Mouse (Mus musculus): ENCODE results near the gene Dcp1b.
"Not testable (repeated sequence)": the region's sequence is repeated elsewhere in the genome, so short reads cannot be mapped to it uniquely, and the experiment has no call there.

The Dcp1b gene

DNA sequence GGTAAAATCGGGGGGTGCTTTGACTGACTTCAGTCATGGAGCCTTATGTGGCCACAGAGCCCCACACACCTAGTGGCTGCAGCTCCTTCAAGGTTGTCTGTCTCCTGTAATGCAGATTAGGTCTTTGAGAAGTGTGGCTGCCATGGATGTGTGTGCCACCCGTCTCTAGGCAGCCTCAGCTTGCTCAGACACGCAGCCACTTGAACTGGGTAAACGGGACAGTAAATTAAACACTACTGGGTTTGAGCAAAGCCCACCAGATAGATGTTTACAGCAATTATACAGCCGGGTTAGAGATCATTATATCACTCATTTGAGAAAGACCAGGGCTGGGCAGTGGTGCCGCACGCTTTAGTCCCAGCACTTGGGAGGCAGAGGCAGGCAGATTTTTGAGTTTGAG lies 19.5 kb downstream of the Dcp1b start:
- no peak for DNase-seq (ENCODE audit: low spot score in 2 of 2)

- no peak for DNase-seq (ENCODE audit: low spot score in 2 of 2)
Observed at GRCm38 (mm10) chr6:119196382-119197305, 21.6 kb downstream of the Dcp1b start, which contains the start of gene Cacna1c. TSS of gene Cacna1c (minus strand) at chr6:119196418.

GRCm38 (mm10) chr6:119198534-119199273 lies 23.7 kb downstream of the Dcp1b start:
- no peak for DNase-seq (ENCODE audit: low spot score in 2 of 2)

- DNase-seq (ENCODE audit: low spot score in 2 of 2), result no peak
Observed at GRCm38 (mm10) chr6:119199274-119199879, 24.3 kb downstream of the Dcp1b start.

- no peak for DNase-seq (ENCODE audit: low spot score in 2 of 2)
Observed at GRCm38 (mm10) chr6:119200362-119200761, 25.3 kb downstream of the Dcp1b start.

DNA sequence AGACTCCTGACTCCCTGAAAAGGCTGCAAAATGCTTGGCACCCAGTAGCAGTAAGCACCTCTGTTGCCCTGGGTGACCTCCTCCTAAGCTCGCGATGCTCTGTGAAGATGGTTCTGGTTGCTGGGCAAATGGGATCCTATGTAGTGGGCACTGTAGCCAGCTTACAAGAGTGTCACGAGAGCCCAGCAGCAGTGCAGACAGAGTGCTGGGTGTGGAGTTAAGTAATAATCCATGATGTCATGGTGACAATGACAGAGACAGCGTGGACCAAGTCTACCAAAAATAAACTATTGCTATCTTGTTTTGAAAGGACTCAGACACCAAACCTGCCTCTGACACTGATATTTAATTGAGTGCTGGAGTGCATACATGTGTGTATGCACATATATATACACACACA lies 26.5 kb downstream of the Dcp1b start:
- DNase-seq (ENCODE audit: low spot score in 2 of 2), result no peak

DNA sequence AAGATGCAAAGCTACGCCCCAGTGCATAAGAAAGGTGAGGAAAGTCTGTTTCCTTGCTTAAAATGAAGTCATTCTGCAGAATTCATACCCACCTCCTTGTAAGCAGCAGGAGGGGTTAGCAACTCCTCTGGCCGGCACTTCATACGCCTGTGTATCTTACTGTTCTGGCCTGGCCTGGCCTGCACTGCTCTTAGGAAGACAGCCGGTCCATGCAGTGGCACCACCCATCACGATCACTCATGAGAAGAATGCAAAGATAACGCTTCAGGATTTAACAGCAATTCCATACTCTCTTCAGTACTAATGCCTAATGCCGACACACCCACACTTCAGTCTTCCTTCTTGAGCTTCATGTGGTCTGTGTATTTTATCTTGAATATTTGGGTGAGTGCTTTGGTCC lies 29.2 kb downstream of the Dcp1b start:
- no peak for DNase-seq (ENCODE audit: low spot score in 2 of 2)

- DNase-seq (ENCODE audit: low spot score in 2 of 2), result no peak
Observed at GRCm38 (mm10) chr6:119204915-119205314, 29.9 kb downstream of the Dcp1b start.

GRCm38 (mm10) chr6:119206006-119206405 lies 31.0 kb downstream of the Dcp1b start:
- not testable (repeated sequence) for DNase-seq (ENCODE audit: low spot score in 2 of 2)

DNA sequence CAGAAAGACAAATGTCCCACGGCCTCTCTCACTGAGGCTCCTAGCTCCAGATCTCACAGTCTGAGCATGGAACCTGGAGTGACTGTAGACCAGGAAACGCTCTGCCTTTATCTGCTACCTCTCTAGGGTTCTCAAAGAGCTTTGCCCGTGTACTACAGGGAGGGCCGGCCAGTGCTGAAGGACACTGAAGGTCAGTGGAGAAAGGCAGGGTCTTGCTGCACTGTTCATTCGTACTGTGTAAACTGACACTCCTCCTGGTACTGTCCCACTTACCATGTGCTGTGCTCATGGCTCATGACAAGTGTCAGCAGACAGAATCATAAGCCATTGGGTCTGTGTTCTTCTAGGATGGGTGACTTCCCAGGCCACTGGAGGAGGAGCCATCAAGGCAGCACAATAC lies 38.3 kb downstream of the Dcp1b start:
- no peak for DNase-seq (ENCODE audit: low spot score in 2 of 2)

DNA sequence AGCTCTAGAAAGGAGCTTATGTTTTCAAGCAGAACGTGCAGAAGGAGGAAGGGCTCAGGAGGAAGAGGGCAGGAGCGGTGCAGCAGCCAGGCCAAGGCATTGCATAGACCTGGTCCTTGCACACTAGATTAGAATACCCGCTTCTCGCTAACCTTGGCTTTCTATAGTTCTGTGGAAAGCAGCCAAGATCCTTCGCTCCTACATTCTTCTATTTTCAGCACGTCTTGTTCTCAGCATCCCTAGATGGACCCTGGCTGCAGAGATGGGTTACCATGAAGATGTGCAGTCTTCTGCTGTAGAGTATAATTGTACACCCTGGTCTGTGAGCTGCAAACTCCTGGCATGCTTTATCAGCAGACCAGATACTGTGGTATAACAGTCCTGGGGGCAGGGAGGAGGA lies 39.1 kb downstream of the Dcp1b start:
- DNase-seq (ENCODE audit: low spot score in 2 of 2), result no peak

- DNase-seq (ENCODE audit: low spot score in 2 of 2), result no peak
Observed at GRCm38 (mm10) chr6:119215040-119215613, 40.1 kb downstream of the Dcp1b start.

- no peak for DNase-seq (ENCODE audit: low spot score in 2 of 2)
Observed at GRCm38 (mm10) chr6:119217661-119218060, 42.6 kb downstream of the Dcp1b start.

GRCm38 (mm10) chr6:119218591-119218990 lies 43.5 kb downstream of the Dcp1b start:
- peak in 1 of 2 experiments; percentile 1 for DNase-seq (ENCODE audit: low spot score in 2 of 2)

DNA sequence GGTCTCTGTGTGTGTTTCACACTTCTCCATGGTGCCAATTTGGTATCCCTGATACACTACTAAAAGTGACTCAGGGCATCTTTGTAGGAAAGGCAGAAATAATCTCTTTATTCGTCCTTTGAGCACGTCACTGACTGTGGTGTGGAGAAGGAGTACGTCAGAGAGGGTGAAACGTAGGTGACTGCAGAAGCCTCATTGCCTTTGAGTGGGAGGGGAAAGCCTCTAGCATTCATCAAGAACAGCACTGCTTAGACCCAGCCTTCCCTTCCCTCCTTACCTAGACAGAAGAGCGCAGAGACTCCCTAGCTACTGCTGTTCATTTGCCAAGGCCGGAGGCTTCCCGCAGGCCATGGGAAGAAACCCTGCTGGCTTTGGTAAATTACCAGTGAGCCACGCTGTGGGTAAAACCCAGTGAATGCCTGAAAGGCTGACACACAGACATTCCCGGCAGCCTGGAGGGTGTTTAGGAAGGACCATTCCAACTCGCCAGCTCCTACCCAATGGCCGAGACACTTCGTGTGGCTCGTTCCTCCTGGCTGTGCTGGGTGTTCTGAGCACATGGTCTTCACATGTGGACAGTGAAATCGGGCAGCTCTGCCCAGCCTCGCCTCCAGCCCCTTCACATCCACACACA lies 44.3 kb downstream of the Dcp1b start:
- DNase-seq (ENCODE audit: low spot score in 2 of 2), result no peak

- peak in 1 of 2 experiments; percentile 57 for DNase-seq (ENCODE audit: low spot score in 2 of 2)
Observed at GRCm38 (mm10) chr6:119220297-119220696, 45.2 kb downstream of the Dcp1b start.

DNA sequence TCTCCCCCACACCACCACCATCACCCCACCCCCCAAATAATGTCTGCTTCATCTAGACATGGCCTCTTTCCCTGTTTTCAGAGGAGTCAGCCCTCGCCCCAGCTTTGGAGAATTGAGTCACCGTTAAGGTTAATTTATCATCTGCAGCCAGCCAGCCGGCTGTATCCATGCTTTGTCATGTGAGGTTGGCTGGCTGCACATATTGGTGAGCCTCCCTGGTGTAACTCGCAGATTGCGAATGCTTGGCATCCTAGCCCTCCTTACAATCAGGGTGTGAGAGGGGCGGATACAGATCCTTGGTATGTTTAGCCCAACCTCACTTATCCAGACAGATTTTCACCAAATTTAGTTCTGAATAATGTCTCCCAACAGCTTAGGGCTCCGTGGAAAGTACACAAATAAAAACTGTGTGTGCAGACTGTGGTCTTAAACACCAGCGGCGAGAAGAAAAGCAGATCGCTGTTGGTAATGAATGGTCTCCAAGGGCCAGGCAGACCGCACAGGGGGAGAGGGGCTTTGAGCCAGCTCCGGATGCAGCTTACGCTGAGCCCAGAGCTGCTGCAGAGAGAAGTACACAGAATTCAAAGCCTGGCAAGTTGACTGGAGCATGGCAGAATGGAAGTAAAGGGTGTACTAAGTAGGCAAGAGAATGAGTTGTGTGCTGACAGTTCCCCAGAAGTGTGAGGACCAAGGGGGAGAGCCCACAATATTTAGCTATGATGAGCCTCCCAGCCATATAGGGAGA lies 49.6 kb downstream of the Dcp1b start:
- no peak for DNase-seq (ENCODE audit: low spot score in 2 of 2)

DNA sequence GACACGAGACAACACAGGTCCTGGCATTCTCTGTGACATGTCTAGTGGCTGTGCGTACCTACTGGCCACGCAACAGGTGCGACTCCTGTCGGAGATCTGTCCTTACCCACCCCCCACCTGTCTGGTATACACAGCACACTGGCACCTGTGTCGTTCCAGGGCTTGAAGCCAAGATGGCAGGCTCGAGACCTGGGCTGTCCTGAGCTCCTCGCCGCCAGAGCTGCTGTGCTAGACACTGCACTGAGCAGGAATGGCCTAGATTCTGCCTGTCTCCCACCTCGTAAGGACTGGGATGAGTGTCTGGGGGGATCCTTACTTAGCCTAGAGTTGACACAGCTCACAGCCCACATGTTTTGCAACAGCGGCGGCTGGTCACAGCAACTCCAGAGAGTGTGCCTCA lies 50.2 kb downstream of the Dcp1b start:
- DNase-seq (ENCODE audit: low spot score in 2 of 2), result no peak

DNA sequence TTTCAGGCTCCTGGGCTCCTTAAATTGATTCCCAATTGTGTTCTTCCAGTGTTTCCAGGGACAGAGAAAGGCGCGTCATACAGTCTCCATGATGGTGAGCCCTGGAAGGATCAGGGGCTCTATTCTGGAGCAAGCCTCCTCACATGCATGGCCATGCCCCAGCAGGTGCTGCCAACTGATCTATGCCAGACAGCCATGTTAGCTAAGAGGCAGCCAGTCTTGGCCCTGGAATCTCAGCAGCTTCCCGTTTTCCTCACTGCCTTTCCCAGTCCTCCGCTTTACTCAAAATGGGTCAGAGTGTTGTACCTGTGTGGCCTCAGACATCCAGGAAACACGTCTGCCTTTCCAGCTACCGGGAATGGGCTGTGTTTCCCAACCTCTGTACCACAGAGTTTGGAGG lies 50.7 kb downstream of the Dcp1b start:
- no peak for DNase-seq (ENCODE audit: low spot score in 2 of 2)

GRCm38 (mm10) chr6:119227001-119227400 lies 51.9 kb downstream of the Dcp1b start:
- DNase-seq (ENCODE audit: low spot score in 2 of 2), result no peak
